Mouse (Mus musculus) megakaryocyte, embryonic 14.5 days (primary cell): Measurements from ENCODE around the gene Prkch. TPM values are rescaled to one million over a fixed set of nuclear protein-coding genes. Genes with fewer than 3 reads are reported as not detected.

Experiments
- H3K27me3 ChIP-seq: replicated peaks from 2 replicates; pipeline ENCODE3; 2012; ENCODE audit warnings: inconsistent platforms
- H3K36me3 ChIP-seq: replicated peaks from 2 replicates; pipeline ENCODE3; 2012; ENCODE audit warnings: low read length, inconsistent platforms, mixed read lengths
- H3K4me1 ChIP-seq: 2 replicates; pipeline ENCODE4 v1.6.1; 2012; ENCODE audit warnings: inconsistent platforms
- H3K4me3 ChIP-seq: replicated peaks from 2 replicates; pipeline ENCODE3; 2012; ENCODE audit warnings: moderate library complexity, mild to moderate bottlenecking, inconsistent platforms
- H3K9me3 ChIP-seq: 2 replicates; pipeline ENCODE4 v1.6.1; 2012; ENCODE audit warnings: inconsistent platforms
- FLI1 ChIP-seq: IDR thresholded peaks from 2 replicates; pipeline ENCODE4 v1.6.1; 2012; ENCODE audit warnings: low read length, inconsistent platforms, mixed read lengths
- GATA1 ChIP-seq: IDR thresholded peaks from 3 replicates; pipeline ENCODE4 v1.6.1; 2012; ENCODE audit warnings: mixed read lengths, low read length, inconsistent platforms, borderline replicate concordance
- polyA plus RNA-seq: library from polyadenylated mRNA; stranded (reverse); fragments of >175 nt; gene quantifications from 2 replicates; pipeline ENCODE4 v1.2.3, GENCODE M21; 2012; ENCODE audit warnings: low replicate concordance; ENCODE audit not compliant: insufficient read depth

The Prkch gene
- polyA plus RNA-seq, 1 experiment, result 0.82 TPM

- H3K4me1 ChIP-seq, result peaks cover 7% of the 10 kb centered on the region
- H3K27me3 ChIP-seq, result peaks cover 5% of the 10 kb centered on the region
- TF ChIP-seq GATA1 (no peak), FLI1 (no peak)
- no peak overlapping the region for H3K4me3 ChIP-seq
- no peaks in the 10 kb centered on the region for H3K36me3 ChIP-seq
- no peaks in the 10 kb centered on the region for H3K9me3 ChIP-seq
These were observed 107.7 kb downstream of the Prkch start for GRCm38 (mm10) chr12:73692321-73692720.

DNA sequence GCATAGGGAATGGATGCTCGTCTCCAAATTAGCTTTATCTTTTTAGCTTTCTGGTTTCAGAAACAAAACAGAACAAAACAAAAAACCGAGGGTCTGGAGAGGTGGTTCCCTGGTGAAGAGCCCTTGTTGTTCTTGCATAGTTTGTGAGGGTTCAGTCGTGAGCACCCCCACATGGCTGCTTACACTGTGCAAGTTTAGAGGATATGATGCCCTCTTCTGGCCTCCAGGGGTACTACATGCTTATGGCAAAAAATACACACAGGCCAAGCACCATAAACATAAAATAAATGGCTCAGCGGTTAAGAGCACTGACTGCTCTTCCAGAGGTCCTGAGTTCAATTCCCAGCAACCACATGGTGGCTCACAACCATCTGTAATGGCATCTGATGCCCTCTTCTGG is 108.8 kb downstream of the Prkch start:
- peaks cover 4% of the 10 kb centered on the region for H3K27me3 ChIP-seq
- no peaks in the 10 kb centered on the region for H3K9me3 ChIP-seq
- H3K36me3 ChIP-seq, result no peaks in the 10 kb centered on the region
- TF ChIP-seq GATA1, result no peak
- TF ChIP-seq FLI1, result no peak
- H3K4me1 ChIP-seq, result peaks cover 7% of the 10 kb centered on the region
- H3K4me3 ChIP-seq, result no peak overlapping the region

DNA sequence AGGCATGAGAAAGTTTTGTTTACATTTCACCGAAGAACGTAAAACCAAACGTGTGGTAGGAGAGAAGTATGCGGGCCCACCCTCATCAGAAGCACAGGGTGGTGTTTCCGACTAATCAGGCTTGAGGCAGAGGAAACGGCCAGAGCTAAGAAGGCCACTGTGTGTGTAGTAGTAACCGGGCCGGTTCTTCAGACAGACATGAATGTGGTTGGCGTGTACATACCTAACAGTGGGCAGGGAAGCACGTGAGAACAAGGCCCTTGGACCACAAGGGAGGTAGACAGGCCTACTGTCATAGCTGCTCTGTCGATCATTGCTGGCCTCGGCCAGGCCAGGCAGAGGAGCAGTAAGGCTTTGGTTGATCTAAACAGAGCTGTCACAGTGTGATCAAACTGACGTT is 110.1 kb downstream of the Prkch start:
- no peaks in the 10 kb centered on the region for H3K9me3 ChIP-seq
- TF ChIP-seq FLI1, result no peak
- no peak for TF ChIP-seq GATA1
- no peaks in the 10 kb centered on the region for H3K36me3 ChIP-seq
- H3K27me3 ChIP-seq, result peaks cover 4% of the 10 kb centered on the region
- H3K4me1 ChIP-seq, result peaks cover 7% of the 10 kb centered on the region
- no peak overlapping the region for H3K4me3 ChIP-seq

DNA sequence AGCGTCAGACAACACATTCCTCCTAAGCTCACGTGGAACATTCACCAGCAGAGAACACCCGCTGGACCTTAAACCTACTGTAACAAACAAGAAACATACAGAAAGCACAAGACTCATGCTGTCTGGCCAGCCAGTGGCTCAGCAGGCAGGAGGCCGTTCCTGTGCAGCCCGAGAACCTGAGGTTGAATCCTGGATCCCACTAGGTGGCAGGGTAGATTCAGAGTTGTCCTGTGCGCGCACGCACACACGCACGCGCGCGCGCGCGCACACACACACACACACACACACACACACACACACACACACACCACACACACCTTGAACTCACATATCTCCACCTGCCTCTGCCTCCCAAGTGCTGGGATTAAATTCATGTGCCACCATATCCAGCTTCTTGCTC is 110.5 kb downstream of the Prkch start:
- Histone ChIP-seq H3K9me3 (no peaks in the 10 kb centered on the region), H3K36me3 (no peaks in the 10 kb centered on the region), H3K4me1 (peaks cover 7% of the 10 kb centered on the region), H3K27me3 (peaks cover 4% of the 10 kb centered on the region), H3K4me3 (no peak overlapping the region)
- TF ChIP-seq GATA1 (no peak), FLI1 (no peak)

GRCm38 (mm10) chr12:73696084-73696483 is 111.5 kb downstream of the Prkch start:
- TF ChIP-seq GATA1 (no peak), FLI1 (no peak)
- no peaks in the 10 kb centered on the region for H3K9me3 ChIP-seq
- H3K27me3 ChIP-seq, result peaks cover 8% of the 10 kb centered on the region
- no peaks in the 10 kb centered on the region for H3K36me3 ChIP-seq
- no peak overlapping the region for H3K4me3 ChIP-seq
- H3K4me1 ChIP-seq, result peaks cover 7% of the 10 kb centered on the region

GRCm38 (mm10) chr12:73696946-73697345 is 112.3 kb downstream of the Prkch start:
- TF ChIP-seq FLI1, result no peak
- no peak for TF ChIP-seq GATA1
- Histone ChIP-seq H3K9me3 (no peaks in the 10 kb centered on the region), H3K36me3 (no peaks in the 10 kb centered on the region), H3K4me3 (no peak overlapping the region), H3K27me3 (peaks cover 8% of the 10 kb centered on the region), H3K4me1 (peaks cover 7% of the 10 kb centered on the region)

DNA sequence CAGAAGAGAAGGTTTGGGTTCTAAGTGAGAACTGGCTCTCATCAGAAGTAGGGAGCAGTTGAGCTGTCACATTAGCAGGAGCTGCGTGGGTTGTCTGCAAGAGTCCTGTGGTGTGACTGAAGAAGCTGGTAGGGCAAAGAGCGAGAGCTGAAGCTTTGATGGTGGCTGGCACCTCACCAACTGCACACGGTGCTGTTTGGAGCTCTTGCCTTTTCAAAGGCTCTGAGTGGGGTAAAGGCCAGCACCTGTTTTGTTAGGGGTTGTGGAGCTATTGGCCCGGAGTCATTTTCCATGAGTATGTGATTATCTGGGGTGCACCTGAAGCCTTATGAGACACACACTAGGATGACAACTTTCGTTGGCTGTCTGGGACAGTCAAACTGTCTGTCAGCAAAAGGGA is 113.8 kb downstream of the Prkch start:
- no peak overlapping the region for H3K4me3 ChIP-seq
- peaks cover 10% of the 10 kb centered on the region for H3K4me1 ChIP-seq
- no peaks in the 10 kb centered on the region for H3K9me3 ChIP-seq
- peaks cover 12% of the 10 kb centered on the region for H3K27me3 ChIP-seq
- H3K36me3 ChIP-seq, result no peaks in the 10 kb centered on the region
- TF ChIP-seq GATA1 (no peak), FLI1 (no peak)

DNA sequence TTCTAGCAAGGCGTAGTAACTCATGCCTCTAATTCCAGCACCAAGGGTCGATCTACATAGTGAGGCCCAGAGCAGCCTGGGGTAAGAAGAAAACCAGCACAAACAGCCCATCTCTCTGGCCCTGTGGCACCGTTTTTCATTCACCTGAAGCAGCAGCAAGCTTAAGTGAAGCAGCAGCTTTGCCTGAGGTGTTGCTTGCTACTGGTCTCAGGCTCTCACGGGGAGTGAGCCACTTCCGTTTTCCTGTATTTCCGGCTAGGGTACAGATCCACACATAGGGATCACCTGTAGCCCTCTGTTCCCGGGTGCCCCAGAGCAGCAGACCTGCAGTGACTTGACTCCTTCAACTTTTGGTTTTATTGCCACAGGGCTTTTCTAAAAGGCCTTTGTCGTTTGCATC is 114.2 kb downstream of the Prkch start:
- Histone ChIP-seq H3K4me3 (no peak overlapping the region), H3K36me3 (no peaks in the 10 kb centered on the region), H3K4me1 (peaks cover 10% of the 10 kb centered on the region), H3K27me3 (peaks cover 12% of the 10 kb centered on the region), H3K9me3 (no peaks in the 10 kb centered on the region)
- TF ChIP-seq GATA1 (no peak), FLI1 (no peak)

DNA sequence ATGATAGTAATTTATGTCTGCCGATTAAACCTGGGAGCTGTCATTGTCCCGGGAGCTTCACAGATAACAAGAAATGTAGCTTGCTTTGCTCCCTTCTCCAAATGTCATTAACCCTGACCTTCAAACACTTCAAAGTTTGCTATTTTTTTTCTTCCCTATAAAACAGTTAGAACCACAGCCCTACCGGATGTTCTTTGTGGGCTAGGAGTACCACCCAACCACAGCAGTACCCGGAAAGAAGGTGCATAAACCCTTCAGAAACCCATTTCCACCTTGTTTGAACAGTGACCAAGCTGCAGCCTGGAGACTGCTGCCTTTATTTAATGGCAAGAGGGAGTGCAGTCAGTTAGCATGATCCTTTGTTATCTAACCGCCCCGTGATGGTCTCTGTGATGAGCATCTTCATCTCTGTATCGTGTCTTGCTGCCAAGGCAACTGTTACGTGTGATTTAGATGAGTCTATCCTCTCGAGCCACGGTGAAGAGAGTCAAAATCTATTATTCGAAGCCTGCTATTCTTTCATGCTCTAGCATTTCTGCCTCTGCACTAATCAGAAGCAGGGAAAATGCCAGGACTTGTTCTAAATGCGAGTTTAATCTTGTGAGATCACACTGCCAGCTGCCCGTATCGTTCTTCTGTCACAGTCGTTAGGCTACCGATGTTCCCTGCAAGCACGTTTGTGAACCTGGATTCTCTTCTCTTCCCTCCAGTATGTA is 115.0 kb downstream of the Prkch start:
- H3K4me3 ChIP-seq, result no peak overlapping the region
- no peaks in the 10 kb centered on the region for H3K36me3 ChIP-seq

GRCm38 (mm10) chr12:73700544-73701069 is 116.0 kb downstream of the Prkch start:
- peaks cover 12% of the 10 kb centered on the region for H3K27me3 ChIP-seq
- H3K36me3 ChIP-seq, result no peaks in the 10 kb centered on the region
- TF ChIP-seq GATA1, result no peak
- TF ChIP-seq FLI1, result no peak
- H3K4me3 ChIP-seq, result no peak overlapping the region
- H3K4me1 ChIP-seq, result peaks cover 9% of the 10 kb centered on the region
- no peaks in the 10 kb centered on the region for H3K9me3 ChIP-seq

More for the DNA sequence above, 115.0 kb downstream of the Prkch start:
- H3K9me3 ChIP-seq, result no peaks in the 10 kb centered on the region
- peaks cover 10% of the 10 kb centered on the region for H3K4me1 ChIP-seq
- H3K27me3 ChIP-seq, result peaks cover 12% of the 10 kb centered on the region
- TF ChIP-seq GATA1 (no peak), FLI1 (no peak)
